Mouse (Mus musculus) skeletal muscle tissue, adult 2 months (tissue): ENCODE measurements around the gene Arfgap3.
A peak's percentile ranks its signal among the peaks of the same experiment; 100 is the strongest.
"Not testable (repeated sequence)": the region's sequence is repeated elsewhere in the genome, so short reads cannot be mapped to it uniquely, and the experiment has no call there.

Source experiments
- DNase-seq: peaks from one replicate; pipeline ENCODE4 v3.0.0-alpha.2; 2012; ENCODE audit warnings: low read depth, low spot score

Arfgap3 gene

GRCm38 (mm10) chr15:83345898-83346529, 4.0 kb downstream of the Arfgap3 start:
- no peak for DNase-seq

- DNase-seq, result peak; percentile 31
Observed at GRCm38 (mm10) chr15:83344956-83345355, 5.1 kb downstream of the Arfgap3 start.

GRCm38 (mm10) chr15:83344157-83344556, 5.9 kb downstream of the Arfgap3 start:
- DNase-seq, result peak; percentile 58

- DNase-seq, result no peak
Observed at GRCm38 (mm10) chr15:83338908-83339307, 11.1 kb downstream of the Arfgap3 start.

- no peak for DNase-seq
Observed at GRCm38 (mm10) chr15:83337903-83338870, 11.9 kb downstream of the Arfgap3 start.

- DNase-seq, result no peak
Observed at GRCm38 (mm10) chr15:83332373-83332772, 17.7 kb downstream of the Arfgap3 start.

GRCm38 (mm10) chr15:83328952-83329351, 21.1 kb downstream of the Arfgap3 start:
- DNase-seq, result no peak

- no peak for DNase-seq
Observed at GRCm38 (mm10) chr15:83323071-83323470, 27.0 kb downstream of the Arfgap3 start.

- DNase-seq, result no peak
Observed at GRCm38 (mm10) chr15:83314914-83315313, 35.1 kb downstream of the Arfgap3 start.

GRCm38 (mm10) chr15:83309878-83310277, 40.2 kb downstream of the Arfgap3 start:
- no peak for DNase-seq

- DNase-seq, result not testable (repeated sequence)
Observed at GRCm38 (mm10) chr15:83308708-83309107, 41.3 kb downstream of the Arfgap3 start.

- DNase-seq, result no peak
Observed at GRCm38 (mm10) chr15:83306181-83306580, 43.9 kb downstream of the Arfgap3 start.

GRCm38 (mm10) chr15:83305192-83305921, 44.7 kb downstream of the Arfgap3 start:
- DNase-seq, result no peak

GRCm38 (mm10) chr15:83304804-83305191, 45.2 kb downstream of the Arfgap3 start:
- DNase-seq, result no peak

GRCm38 (mm10) chr15:83303656-83304484, 46.2 kb downstream of the Arfgap3 start:
- no peak for DNase-seq

GRCm38 (mm10) chr15:83299916-83300582, 50.0 kb downstream of the Arfgap3 start:
- no peak for DNase-seq

GRCm38 (mm10) chr15:83299450-83299849, 50.6 kb downstream of the Arfgap3 start:
- DNase-seq, result no peak

GRCm38 (mm10) chr15:83298810-83299209, 51.2 kb downstream of the Arfgap3 start:
- no peak for DNase-seq

- DNase-seq, result no peak
Observed at GRCm38 (mm10) chr15:83298313-83298712, 51.7 kb downstream of the Arfgap3 start.

GRCm38 (mm10) chr15:83296771-83297311, 53.2 kb downstream of the Arfgap3 start:
- no peak for DNase-seq
